Mouse (Mus musculus) urinary bladder, postnatal 10 days (tissue): ENCODE measurements around the gene Alox12b.

ENCODE experiments used
- DNase-seq: peaks from one replicate; pipeline ENCODE4 v3.0.0; 2022; ENCODE audit warnings: low spot score

The Alox12b gene

GRCm38 (mm10) chr11:69123693-69124497 lies 32.9 kb upstream of the Alox12b start:
- no peak for DNase-seq

GRCm38 (mm10) chr11:69124498-69124847 lies 32.3 kb upstream of the Alox12b start:
- no peak for DNase-seq

DNA sequence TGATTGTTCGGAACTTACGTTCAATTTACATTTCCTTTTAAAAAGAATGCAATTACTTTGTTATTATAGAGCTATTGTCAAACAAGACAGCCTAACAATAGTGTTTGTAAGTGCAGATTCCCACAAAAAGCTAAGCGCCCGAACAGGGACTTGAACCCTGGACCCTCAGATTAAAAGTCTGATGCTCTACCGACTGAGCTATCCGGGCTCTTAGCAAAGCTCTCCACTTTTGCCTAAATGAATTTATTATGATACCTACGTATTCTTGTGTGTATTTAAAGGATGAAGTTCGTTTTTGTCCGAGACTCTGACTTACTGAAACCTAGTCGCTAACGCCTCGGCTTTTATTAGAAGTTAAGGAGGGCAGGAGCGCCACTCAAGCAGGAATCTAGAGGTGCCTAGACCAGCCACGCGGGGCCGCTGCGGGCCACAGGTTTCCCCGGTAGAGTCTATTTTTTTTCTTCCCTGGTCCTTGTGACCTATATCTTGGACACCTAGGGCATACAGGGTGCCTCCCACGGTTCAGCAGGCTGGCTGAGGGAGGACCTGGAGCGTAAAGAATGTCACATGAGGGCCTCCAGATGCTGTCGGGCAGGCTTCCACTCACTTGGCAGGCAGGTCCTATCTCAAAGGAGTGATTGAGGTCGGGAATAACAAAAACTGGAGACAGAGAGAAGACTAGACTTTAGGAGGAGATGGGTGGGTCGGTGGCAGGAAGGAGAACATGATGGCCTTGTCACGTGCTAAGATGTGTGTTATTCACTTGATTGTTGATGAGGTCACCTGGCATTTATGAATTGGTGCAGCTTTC lies 31.5 kb upstream of the Alox12b start:
- DNase-seq, result no peak

DNA sequence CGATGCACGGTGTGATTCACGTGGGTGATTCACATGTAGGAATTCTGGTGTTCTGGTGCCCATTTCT lies 31.1 kb upstream of the Alox12b start, which contains the start of gene Aloxe3:
Gene Aloxe3, plus strand, starts transcription at position 45 of the 67 bp plus-strand sequence.
- DNase-seq, result no peak

DNA sequence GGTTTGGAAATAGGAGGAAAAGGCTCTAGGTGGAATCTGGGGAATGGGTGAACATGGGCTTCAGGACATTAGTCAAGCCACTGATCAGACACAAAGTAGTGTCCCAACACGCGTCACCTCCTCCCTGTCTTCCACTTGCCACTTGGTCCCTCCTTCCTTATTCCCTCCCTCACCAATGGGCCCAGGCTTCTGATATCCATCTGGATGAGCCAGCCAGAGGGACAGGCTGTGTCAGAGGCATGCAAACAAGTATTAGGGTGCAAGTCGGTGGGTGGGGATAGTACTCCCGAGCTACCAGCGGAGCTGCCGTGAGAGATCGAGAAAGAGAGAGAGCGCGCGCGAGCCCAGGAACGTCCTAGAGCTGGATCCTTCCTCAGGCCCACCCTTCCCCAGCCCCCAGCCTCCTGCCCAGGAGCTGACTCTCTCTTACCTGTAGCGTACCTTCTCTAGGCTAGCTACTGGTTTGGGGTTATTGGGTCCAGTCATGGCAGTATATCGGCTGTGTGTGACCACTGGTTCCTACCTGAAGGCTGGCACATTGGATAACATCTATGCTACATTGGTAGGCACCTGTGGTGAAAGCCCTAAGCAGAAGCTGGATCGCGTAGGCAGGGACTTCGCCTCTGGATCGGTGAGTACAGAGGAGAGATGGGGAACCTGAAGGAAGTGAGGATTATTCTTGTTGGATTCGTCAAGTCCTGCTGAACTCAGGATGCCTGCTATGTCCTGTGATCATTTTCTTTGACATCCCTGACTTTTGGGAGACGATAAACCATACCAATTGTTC lies 30.7 kb upstream of the Alox12b start:
- no peak for DNase-seq

DNA sequence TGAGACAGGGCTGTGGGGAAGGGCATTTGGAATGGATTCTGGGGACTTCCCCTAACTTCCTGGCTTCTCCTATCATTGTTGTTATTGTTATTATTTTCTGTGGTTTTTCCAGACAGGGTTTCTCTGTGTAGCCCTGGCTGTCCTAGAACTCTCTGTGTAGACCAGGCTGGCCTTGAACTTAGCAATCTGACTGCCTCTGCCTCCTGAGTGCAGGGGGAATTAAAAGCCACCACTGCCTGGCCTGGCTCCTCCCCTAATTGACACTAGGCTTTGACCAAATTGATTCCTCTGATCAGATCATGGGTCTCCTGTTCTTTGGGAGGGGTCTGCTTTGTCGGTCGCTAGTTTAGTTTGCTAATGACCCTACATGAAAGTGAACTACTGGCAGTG lies 30.1 kb upstream of the Alox12b start:
- DNase-seq, result no peak

DNA sequence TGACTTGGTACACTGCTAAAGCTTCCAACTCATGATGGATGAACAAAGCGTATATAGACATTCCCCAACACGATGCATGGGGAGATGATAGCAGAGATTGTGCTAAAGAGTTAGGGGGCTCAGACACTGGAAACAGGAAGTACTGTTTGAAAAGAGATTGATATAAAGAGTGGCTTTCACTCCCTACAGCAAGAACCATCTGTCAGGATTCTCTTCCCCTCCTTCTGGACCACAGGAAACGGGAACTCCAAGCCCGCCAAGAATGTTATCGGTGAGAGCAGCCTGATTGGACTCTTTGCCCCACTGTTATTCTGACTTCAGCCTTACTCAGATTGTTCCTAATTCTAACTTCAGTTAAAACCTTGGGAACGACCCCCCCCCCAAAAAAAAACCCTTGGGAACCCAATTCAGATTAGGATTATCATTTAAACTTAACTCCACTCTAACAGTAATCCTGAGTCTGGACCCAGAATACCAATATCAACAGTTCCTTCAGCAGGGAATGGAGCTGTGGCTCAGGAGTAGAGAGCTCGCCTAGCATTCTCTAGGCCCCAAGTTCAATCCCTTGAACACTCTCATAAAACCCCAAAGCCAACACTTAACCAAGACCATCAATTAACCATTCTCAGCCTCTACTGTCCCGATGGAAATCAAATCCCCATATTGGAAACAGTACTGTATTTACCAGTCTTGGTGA lies 28.2 kb upstream of the Alox12b start:
- no peak for DNase-seq

- DNase-seq, result no peak
These were observed 23.2 kb upstream of the Alox12b start for GRCm38 (mm10) chr11:69133566-69133922.

DNA sequence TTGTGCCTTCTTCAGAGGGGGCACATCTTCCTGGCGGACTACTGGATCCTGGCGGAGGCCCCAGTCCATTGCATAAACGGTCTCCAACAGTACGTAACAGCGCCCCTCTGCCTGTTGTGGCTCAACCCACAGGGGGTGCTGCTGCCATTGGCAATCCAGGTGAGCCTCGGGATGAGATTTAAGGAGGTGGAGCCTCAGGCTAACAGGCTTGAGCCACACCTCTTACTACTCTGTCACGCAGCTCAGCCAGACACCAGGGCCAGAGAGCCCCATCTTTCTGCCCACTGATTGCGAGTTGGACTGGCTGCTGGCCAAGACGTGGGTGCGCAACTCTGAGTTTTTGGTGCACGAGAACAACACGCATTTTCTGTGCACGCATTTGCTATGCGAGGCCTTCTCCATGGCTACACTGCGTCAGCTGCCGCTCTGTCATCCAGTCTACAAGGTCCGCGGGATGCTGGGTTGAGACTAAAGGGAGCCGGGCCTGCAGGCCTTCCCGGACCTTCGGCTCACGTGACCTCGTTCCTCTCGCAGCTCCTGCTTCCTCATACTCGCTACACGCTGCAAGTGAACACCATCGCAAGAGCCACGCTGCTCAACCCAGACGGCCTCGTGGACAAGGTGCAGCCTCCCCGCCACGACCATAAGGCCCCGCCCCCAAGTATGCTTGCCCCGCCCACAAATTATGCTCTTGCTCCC lies 22.7 kb upstream of the Alox12b start:
- DNase-seq, result no peak

- DNase-seq, result no peak
These were observed 22.2 kb upstream of the Alox12b start for GRCm38 (mm10) chr11:69134622-69134968.

- DNase-seq, result no peak
These were observed 21.4 kb upstream of the Alox12b start for GRCm38 (mm10) chr11:69135361-69135760.

GRCm38 (mm10) chr11:69147546-69147945 lies 9.2 kb upstream of the Alox12b start:
- no peak for DNase-seq

DNA sequence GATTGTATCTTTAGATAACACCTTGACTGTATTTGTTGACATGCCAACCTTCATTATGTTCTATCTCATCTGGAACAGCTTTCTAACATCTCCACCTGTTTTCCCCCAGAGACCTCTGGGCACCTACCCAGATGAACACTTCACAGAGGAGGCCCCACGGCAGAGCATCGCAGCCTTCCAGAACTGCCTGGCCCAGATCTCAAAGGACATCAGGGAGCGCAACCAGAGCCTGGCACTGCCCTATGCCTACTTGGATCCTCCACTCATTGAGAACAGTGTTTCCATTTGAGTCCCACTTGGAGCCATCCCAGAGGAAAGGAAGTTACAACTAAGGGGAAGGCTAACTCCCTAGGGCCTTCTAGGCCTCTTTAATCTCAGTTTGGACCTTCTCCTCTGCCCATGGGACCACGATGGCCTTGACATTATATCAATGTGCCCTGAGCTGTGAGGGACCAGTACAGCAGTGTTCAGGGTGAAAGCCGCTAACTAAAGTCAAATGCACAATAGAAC lies 8.3 kb upstream of the Alox12b start:
- no peak for DNase-seq

DNA sequence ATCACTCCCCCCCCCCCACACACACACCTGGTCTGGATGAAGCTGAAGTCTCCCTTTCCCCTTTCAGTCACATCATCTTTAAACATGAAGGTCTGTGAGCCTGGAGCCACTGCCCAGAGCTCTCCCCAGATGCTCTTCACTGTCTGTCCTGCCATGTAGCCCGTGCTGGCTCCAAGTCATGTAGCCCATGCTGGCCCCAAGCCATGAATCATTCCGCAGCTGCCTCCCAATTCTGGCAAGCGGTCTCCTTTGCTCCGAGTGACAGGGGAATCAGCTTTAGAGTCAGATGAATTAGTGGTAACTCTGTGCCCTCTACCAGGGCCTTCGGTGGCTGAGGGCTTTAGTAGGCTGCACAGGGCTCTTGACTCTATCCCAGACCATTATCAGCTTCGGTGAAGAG lies 7.1 kb upstream of the Alox12b start:
- DNase-seq, result no peak

DNA sequence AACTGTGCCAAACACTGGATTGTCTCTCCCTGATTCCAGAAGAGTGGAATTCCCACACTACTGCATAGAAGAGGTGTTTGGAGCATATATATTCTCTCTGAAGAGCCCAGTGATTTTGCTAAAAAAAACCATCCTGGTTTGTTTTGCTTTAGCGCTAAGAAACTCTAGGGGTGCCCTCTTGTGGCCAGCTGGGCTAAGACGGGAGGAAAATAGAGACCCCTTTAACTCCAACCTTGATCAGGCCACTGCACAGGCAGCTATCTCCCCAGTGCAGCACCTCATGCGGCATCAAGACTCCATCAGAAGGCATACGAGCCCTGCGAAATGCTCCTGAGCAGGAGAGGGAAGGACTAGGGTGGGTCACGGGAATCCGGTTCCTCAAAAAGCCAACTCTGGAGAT lies 6.3 kb upstream of the Alox12b start:
- DNase-seq, result no peak

- DNase-seq, result no peak
These were observed 5.8 kb upstream of the Alox12b start for GRCm38 (mm10) chr11:69151004-69151403.

GRCm38 (mm10) chr11:69153831-69154230 lies 3.0 kb upstream of the Alox12b start:
- no peak for DNase-seq

- DNase-seq, result no peak
These were observed 1.4 kb upstream of the Alox12b start for GRCm38 (mm10) chr11:69155351-69155750.

DNA sequence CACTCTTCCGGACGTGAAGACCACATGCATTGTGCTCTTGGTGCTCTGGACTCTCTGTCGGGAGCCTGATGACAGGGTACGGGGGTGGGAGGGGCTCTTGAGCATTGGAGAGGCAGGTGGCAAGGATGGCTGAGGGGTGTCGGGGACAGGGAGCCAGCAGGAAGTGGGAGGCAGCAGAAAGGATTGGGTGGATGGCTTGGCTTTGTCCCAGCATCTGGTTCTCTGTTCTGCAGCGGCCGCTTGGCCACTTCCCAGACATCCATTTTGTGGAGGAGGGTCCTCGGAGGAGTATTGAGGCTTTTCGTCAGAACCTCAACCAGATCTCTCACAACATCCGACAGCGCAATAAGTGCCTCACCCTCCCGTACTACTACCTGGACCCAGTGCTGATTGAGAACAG lies 12.5 kb downstream of the Alox12b start:
- DNase-seq, result no peak

DNA sequence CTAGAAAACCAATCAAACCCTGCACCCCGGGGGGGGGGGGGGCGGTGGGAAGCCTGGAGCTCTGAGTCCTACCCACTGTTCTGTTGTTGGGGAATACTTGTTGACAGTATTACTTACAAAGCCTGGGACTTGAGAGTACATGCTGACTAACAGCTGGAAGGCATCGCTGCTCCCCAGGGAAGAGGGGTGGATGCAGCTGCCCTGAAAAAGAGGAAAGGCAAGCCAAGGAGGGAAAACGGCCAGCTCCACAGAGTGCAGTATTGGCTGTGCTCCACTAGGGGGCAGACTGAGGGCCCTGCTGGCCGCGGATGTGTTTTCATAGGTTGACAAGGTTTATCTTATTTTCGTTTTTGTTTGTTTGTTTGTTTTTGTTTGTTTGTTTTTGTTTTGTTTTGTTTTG lies 14.8 kb downstream of the Alox12b start:
- no peak for DNase-seq

DNA sequence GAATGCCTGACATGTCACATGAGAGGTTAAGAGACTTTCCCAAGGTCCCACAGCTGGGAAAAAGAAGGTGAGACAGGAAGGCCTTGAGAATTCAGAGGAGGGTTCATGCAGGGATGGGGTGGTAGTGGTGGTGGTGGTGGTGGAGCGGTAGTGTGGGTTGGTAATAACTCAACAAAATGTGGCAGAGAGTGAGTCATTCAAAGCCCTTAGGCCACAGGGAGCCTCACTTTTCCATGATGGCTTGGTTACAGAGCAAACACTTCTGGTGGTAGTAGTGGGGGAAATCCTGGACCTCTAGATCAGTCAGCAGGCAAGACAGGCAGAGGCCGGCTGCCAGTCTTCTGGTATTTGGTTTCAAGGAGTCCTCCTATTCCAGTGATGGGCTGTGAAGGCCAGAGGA lies 15.8 kb downstream of the Alox12b start:
- no peak for DNase-seq

DNA sequence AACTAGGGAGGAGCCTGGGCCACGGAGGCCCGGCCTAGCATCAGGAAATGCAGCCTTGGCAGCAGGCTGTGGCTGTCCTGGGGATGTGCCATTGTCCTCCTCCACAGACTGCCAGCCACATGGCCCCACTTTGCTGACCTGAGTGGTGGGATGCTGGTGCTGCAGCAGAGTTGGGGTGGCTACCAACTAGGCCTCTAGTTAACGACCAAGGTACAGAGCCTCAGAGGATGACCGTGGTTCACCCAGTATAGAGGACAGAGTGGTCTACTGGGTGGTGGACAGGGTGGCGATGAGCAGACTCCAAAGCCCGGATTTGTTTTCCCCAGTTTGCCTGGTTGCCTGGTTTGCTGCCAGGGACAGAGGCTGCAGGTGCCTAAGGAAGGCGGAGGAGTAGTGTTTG lies 17.9 kb downstream of the Alox12b start:
- no peak for DNase-seq
